Mouse (Mus musculus): ENCODE data around the gene Cd160. TPM values are rescaled to one million over a fixed set of nuclear protein-coding genes. Genes with fewer than 3 reads are reported as not detected.

Cd160 gene
- polyA plus RNA-seq (2017; shearing (Covaris generic)) = 11.4 TPM

DNA sequence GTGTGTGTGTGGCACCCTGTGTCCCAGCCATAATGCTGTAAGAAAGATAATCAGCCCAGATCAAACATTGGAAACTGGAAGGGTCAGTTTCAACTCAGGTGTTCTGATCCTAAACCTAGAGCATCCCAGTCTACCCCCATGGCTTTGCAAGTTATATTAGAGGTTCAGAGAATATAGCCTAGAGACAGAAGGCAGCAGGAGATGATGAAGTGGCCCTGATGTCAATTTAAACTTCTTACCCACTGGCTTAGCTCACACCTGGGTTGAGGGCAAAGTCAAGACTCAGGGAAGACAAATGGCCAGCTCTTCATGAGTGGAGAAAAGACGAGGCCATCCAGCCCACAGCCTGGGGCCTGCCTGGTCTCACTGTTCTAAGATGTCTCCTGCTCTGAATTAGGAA, at the start of gene Cd160, which contains the start of gene Pdzk1:
TSS of gene Cd160 (minus strand) at position 368 of the 400 bp plus-strand sequence.
TSS of gene Pdzk1 (plus strand) at position 301 of the 400 bp plus-strand sequence.

Other genes with a start within 250 kb of the Cd160 start
- gene Polr3gl, start 235.2 kb downstream of the Cd160 start, polyA plus RNA-seq (2017; shearing (Covaris generic)) = 17.6 TPM
- gene Ankrd34a, start 232.7 kb downstream of the Cd160 start, polyA plus RNA-seq (2017; shearing (Covaris generic)) = not detected
- gene Lix1l, start 228.2 kb downstream of the Cd160 start, polyA plus RNA-seq (2017; shearing (Covaris generic)) = not detected
- 155 TPM for gene Rbm8a, start 199.4 kb downstream of the Cd160 start, polyA plus RNA-seq (2017; shearing (Covaris generic))
- 26.4 TPM for gene Pex11b, start 194.0 kb downstream of the Cd160 start, polyA plus RNA-seq (2017; shearing (Covaris generic))
- gene Gm42957, start 193.9 kb downstream of the Cd160 start, polyA plus RNA-seq (2017; shearing (Covaris generic)) = not detected
- 0.21 TPM for gene Itga10, start 183.8 kb downstream of the Cd160 start, polyA plus RNA-seq (2017; shearing (Covaris generic))
- 2.9 TPM for gene Ankrd35, start 159.2 kb downstream of the Cd160 start, polyA plus RNA-seq (2017; shearing (Covaris generic))
- gene Pias3, start 133.0 kb downstream of the Cd160 start, polyA plus RNA-seq (2017; shearing (Covaris generic)) = 16.3 TPM
- 0.51 TPM for gene Nudt17, start 120.8 kb downstream of the Cd160 start, polyA plus RNA-seq (2017; shearing (Covaris generic))
- gene Polr3c, start 101.7 kb downstream of the Cd160 start, polyA plus RNA-seq (2017; shearing (Covaris generic)) = 53.7 TPM
- 101 TPM for gene Rnf115, start 101.7 kb downstream of the Cd160 start, polyA plus RNA-seq (2017; shearing (Covaris generic))
- gene Pdzk1, start 67 bp downstream of the Cd160 start, polyA plus RNA-seq (2017; shearing (Covaris generic)) = not detected
- gene Gja5, start 75.3 kb upstream of the Cd160 start, polyA plus RNA-seq (2017; shearing (Covaris generic)) = 0.36 TPM
- gene Gpr89, start 76.0 kb upstream of the Cd160 start, polyA plus RNA-seq (2017; shearing (Covaris generic)) = 21.9 TPM
- gene Gja8, start 96.7 kb upstream of the Cd160 start, polyA plus RNA-seq (2017; shearing (Covaris generic)) = 0.05 TPM